Mouse (Mus musculus): ENCODE results near the gene Bloc1s1. TPM values are rescaled to one million over a fixed set of nuclear protein-coding genes. Genes with fewer than 3 reads are reported as not detected.

Gene Bloc1s1
- polyA plus RNA-seq, 1 experiment: 238 TPM

- Histone ChIP-seq H3K27me3 (ENCODE audit: control insufficient read depth, insufficient read depth, insufficient read length) (no peaks in the 10 kb centered on the region), H3K79me2 (ENCODE audit: control insufficient read depth, insufficient read depth) (peaks cover 40% of the 10 kb centered on the region), H3K36me3 (ENCODE audit: control insufficient read depth, insufficient read depth) (peaks cover 53% of the 10 kb centered on the region), H3K4me3 (no peak overlapping the region), H3ac (ENCODE audit: control insufficient read depth, insufficient read length) (no peak overlapping the region), H3K4me2 (ENCODE audit: low read depth) (peak overlapping the region; percentile 92)
- TF ChIP-seq TCF3 (IDR thresholded peaks at IDR 0.05; ENCODE audit: insufficient read length, low read depth) (no peak), TCF12 (IDR thresholded peaks at IDR 0.05; ENCODE audit: insufficient read depth, poor library complexity, severe bottlenecking) (no peak), POLR2AphosphoS2 (IDR thresholded peaks at IDR 0.05; ENCODE audit: insufficient read length, low read depth) (peak; percentile 91), MAX (IDR thresholded peaks at IDR 0.05; ENCODE audit: low read depth) (no peak), POLR2A (IDR thresholded peaks at IDR 0.05; ENCODE audit: insufficient read length, low read depth) (peak; percentile 47)
Measured at GRCm38 (mm10) chr10:128916665-128917064, 7.2 kb downstream of the Bloc1s1 start.

- Histone ChIP-seq H3K4me2 (ENCODE audit: low read depth) (peak overlapping the region; percentile 93), H3K36me3 (ENCODE audit: control insufficient read depth, insufficient read depth) (peaks cover 61% of the 10 kb centered on the region), H3K27me3 (ENCODE audit: control insufficient read depth, insufficient read depth, insufficient read length) (no peaks in the 10 kb centered on the region), H3K79me2 (ENCODE audit: control insufficient read depth, insufficient read depth) (peaks cover 51% of the 10 kb centered on the region), H3K4me3 (no peak overlapping the region), H3ac (ENCODE audit: control insufficient read depth, insufficient read length) (no peak overlapping the region)
- peak; percentile 55 for TF ChIP-seq POLR2AphosphoS2 (IDR thresholded peaks at IDR 0.05; ENCODE audit: insufficient read length, low read depth)
- no peak for TF ChIP-seq USF1 (IDR thresholded peaks at IDR 0.05; ENCODE audit: low read depth)
- TF ChIP-seq TCF12 (IDR thresholded peaks at IDR 0.05; ENCODE audit: insufficient read depth, poor library complexity, severe bottlenecking): no peak
Measured at GRCm38 (mm10) chr10:128915550-128915949, 8.3 kb downstream of the Bloc1s1 start.

GRCm38 (mm10) chr10:128913696-128914095 is 10.1 kb downstream of the Bloc1s1 start:
- H3K36me3 ChIP-seq (ENCODE audit: control insufficient read depth, insufficient read depth): peaks cover 61% of the 10 kb centered on the region
- TF ChIP-seq POLR2A (IDR thresholded peaks at IDR 0.05; ENCODE audit: insufficient read length, low read depth) (peak; percentile 71), MYOD1 (IDR thresholded peaks at IDR 0.05; ENCODE audit: control insufficient read depth in 1 of 3, insufficient read length in 2 of 3, low read depth in 2 of 3) (no peak), CEBPB (IDR thresholded peaks at IDR 0.05; ENCODE audit: insufficient read depth, poor library complexity, severe bottlenecking) (no peak), TCF12 (IDR thresholded peaks at IDR 0.05; ENCODE audit: insufficient read depth, poor library complexity, severe bottlenecking) (no peak), MAX (IDR thresholded peaks at IDR 0.05; ENCODE audit: low read depth) (no peak), POLR2AphosphoS2 (IDR thresholded peaks at IDR 0.05; ENCODE audit: insufficient read length, low read depth) (peak; percentile 97), REST (IDR thresholded peaks at IDR 0.05; ENCODE audit: insufficient read depth, insufficient read length) (no peak), USF1 (IDR thresholded peaks at IDR 0.05; ENCODE audit: low read depth) (no peak), SRF (IDR thresholded peaks at IDR 0.05; ENCODE audit: control insufficient read depth, insufficient read length, low read depth) (no peak)
- no peak overlapping the region for H3ac ChIP-seq (ENCODE audit: control insufficient read depth, insufficient read length)
- H3K4me2 ChIP-seq (ENCODE audit: low read depth): peak overlapping the region; percentile 93
- no peaks in the 10 kb centered on the region for H3K27me3 ChIP-seq (ENCODE audit: control insufficient read depth, insufficient read depth, insufficient read length)
- H3K79me2 ChIP-seq (ENCODE audit: control insufficient read depth, insufficient read depth): peaks cover 63% of the 10 kb centered on the region
- peak overlapping the region; percentile 96 for H3K4me3 ChIP-seq

- Histone ChIP-seq H3K36me3 (ENCODE audit: control insufficient read depth, insufficient read depth) (peaks cover 61% of the 10 kb centered on the region), H3K27me3 (ENCODE audit: control insufficient read depth, insufficient read depth, insufficient read length) (no peaks in the 10 kb centered on the region), H3ac (ENCODE audit: control insufficient read depth, insufficient read length) (no peak overlapping the region), H3K79me2 (ENCODE audit: control insufficient read depth, insufficient read depth) (peaks cover 64% of the 10 kb centered on the region), H3K4me2 (ENCODE audit: low read depth) (peak overlapping the region; percentile 93), H3K4me3 (peak overlapping the region; percentile 96)
- TF ChIP-seq E2F4 (IDR thresholded peaks at IDR 0.05; ENCODE audit: insufficient read depth) (no peak), CEBPB (IDR thresholded peaks at IDR 0.05; ENCODE audit: insufficient read depth, poor library complexity, severe bottlenecking) (no peak), TCF12 (IDR thresholded peaks at IDR 0.05; ENCODE audit: insufficient read depth, poor library complexity, severe bottlenecking) (no peak), REST (IDR thresholded peaks at IDR 0.05; ENCODE audit: insufficient read depth, insufficient read length) (no peak), SRF (IDR thresholded peaks at IDR 0.05; ENCODE audit: control insufficient read depth, insufficient read length, low read depth) (no peak)
Measured at GRCm38 (mm10) chr10:128913219-128913618, 10.6 kb downstream of the Bloc1s1 start.

- H3K36me3 ChIP-seq (ENCODE audit: control insufficient read depth, insufficient read depth): peaks cover 61% of the 10 kb centered on the region
- no peak for TF ChIP-seq CEBPB (IDR thresholded peaks at IDR 0.05; ENCODE audit: insufficient read depth, poor library complexity, severe bottlenecking)
- TF ChIP-seq TCF3 (IDR thresholded peaks at IDR 0.05; ENCODE audit: insufficient read length, low read depth): no peak
- TF ChIP-seq TCF12 (IDR thresholded peaks at IDR 0.05; ENCODE audit: insufficient read depth, poor library complexity, severe bottlenecking): no peak
- TF ChIP-seq REST (IDR thresholded peaks at IDR 0.05; ENCODE audit: insufficient read depth, insufficient read length): no peak
- TF ChIP-seq MAX (IDR thresholded peaks at IDR 0.05; ENCODE audit: low read depth): no peak
- TF ChIP-seq POLR2AphosphoS2 (IDR thresholded peaks at IDR 0.05; ENCODE audit: insufficient read length, low read depth): peak; percentile 80
- no peak for TF ChIP-seq USF1 (IDR thresholded peaks at IDR 0.05; ENCODE audit: low read depth)
- TF ChIP-seq E2F4 (IDR thresholded peaks at IDR 0.05; ENCODE audit: insufficient read depth): no peak
- H3ac ChIP-seq (ENCODE audit: control insufficient read depth, insufficient read length): no peak overlapping the region
- peak overlapping the region; percentile 96 for H3K4me3 ChIP-seq
- H3K27me3 ChIP-seq (ENCODE audit: control insufficient read depth, insufficient read depth, insufficient read length): no peaks in the 10 kb centered on the region
- peak overlapping the region; percentile 93 for H3K4me2 ChIP-seq (ENCODE audit: low read depth)
- peaks cover 64% of the 10 kb centered on the region for H3K79me2 ChIP-seq (ENCODE audit: control insufficient read depth, insufficient read depth)
Measured at GRCm38 (mm10) chr10:128912791-128913190, 11.0 kb downstream of the Bloc1s1 start.

GRCm38 (mm10) chr10:128912268-128912667 is 11.6 kb downstream of the Bloc1s1 start:
- no peak for TF ChIP-seq REST (IDR thresholded peaks at IDR 0.05; ENCODE audit: insufficient read depth, insufficient read length)
- TF ChIP-seq POLR2AphosphoS2 (IDR thresholded peaks at IDR 0.05; ENCODE audit: insufficient read length, low read depth): peak; percentile 71
- Histone ChIP-seq H3K27me3 (ENCODE audit: control insufficient read depth, insufficient read depth, insufficient read length) (no peaks in the 10 kb centered on the region), H3K79me2 (ENCODE audit: control insufficient read depth, insufficient read depth) (peaks cover 64% of the 10 kb centered on the region), H3K4me3 (peak overlapping the region; percentile 96), H3K4me2 (ENCODE audit: low read depth) (peak overlapping the region; percentile 93), H3K36me3 (ENCODE audit: control insufficient read depth, insufficient read depth) (peaks cover 57% of the 10 kb centered on the region), H3ac (ENCODE audit: control insufficient read depth, insufficient read length) (no peak overlapping the region)
